Mouse (Mus musculus) limb, embryonic 10.5 days (tissue): Measurements from ENCODE around the gene B230307C23Rik. TPM values are rescaled to one million over a fixed set of nuclear protein-coding genes. Genes with fewer than 3 reads are reported as not detected.
A peak's percentile ranks its signal among the peaks of the same experiment; 100 is the strongest.
"Not testable (repeated sequence)": the region's sequence is repeated elsewhere in the genome, so short reads cannot be mapped to it uniquely, and the experiment has no call there.

Experiments used
- DNase-seq: peaks from one replicate; pipeline ENCODE4 v3.0.0-alpha.2; 2017; ENCODE audit warnings: low spot score
- H3K27ac ChIP-seq: fragments of 300-500 bp; sonication (generic); 2 replicates; pipeline ENCODE4 v1.5.1; 2016; ENCODE audit warnings: mild to moderate bottlenecking
- H3K27me3 ChIP-seq: fragments of 300-500 bp; sonication (generic); 2 replicates; pipeline ENCODE4 v1.6.1; 2016; ENCODE audit warnings: low read depth, mild to moderate bottlenecking; ENCODE audit not compliant: poor library complexity, severe bottlenecking
- H3K36me3 ChIP-seq: fragments of 300-500 bp; sonication (generic); 2 replicates; pipeline ENCODE4 v1.6.1; 2016; ENCODE audit warnings: mild to moderate bottlenecking, moderate library complexity
- H3K4me1 ChIP-seq: fragments of 300-500 bp; sonication (generic); 2 replicates; pipeline ENCODE4 v1.6.1; 2016
- H3K4me3 ChIP-seq: fragments of 300-500 bp; sonication (generic); 2 replicates; pipeline ENCODE4 v1.5.1; 2016; ENCODE audit warnings: mild to moderate bottlenecking, moderate library complexity
- H3K9me3 ChIP-seq: fragments of 300-500 bp; sonication (generic); replicated peaks from 2 replicates; pipeline ENCODE4 v1.6.1; 2016; ENCODE audit warnings: mild to moderate bottlenecking
- WGBS: fragments of 180-500 bp; shearing (Covaris S2); methylation state at CpG from one replicate; pipeline ENCODE4 v1.1.7; 2016; 5-methylcytosine and 5-hydroxymethylcytosine counted together
- polyA plus RNA-seq: library from polyadenylated mRNA; unstranded; fragments of >200 nt; fragmentation: Nextera tagmentation; extraction: Ambion mirVana; gene quantifications from 2 replicates; pipeline ENCODE4 v1.2.1, GENCODE M21; 2016

The B230307C23Rik gene
- polyA plus RNA-seq, 1 experiment from 2014 or later, result 20.0 TPM

DNA sequence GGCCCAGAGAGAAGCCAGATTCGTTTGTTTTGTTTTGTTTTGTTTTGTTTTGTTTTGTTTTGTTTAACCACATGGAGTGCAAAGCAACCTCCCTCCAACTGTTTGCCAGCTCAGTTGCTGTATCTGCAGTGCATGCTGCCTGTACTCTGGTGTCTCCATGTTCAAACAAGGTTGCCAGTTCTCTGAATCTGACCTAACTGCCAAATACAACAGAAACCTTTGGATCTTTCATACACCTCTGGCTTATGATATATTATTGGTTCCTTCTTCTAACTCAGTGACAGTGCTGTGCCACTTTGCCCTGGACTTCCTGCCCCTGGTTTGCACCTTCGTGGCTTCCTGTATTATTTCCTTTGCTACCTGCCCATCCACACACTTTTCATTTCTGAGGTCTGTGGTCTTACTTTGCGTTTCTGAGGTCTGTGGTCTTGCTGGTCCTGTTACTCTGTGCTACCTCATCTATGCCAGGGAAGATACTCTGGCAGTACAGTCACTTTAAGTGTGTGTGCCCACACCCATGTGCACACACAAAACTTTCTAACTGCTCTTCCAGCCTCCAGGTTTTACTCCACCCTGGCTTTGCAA, 33.1 kb upstream of the B230307C23Rik start:
- Histone ChIP-seq H3K9me3 (no peaks in the 10 kb centered on the region), H3K27me3 (no peaks in the 10 kb centered on the region), H3K27ac (no peak overlapping the region), H3K36me3 (no peaks in the 10 kb centered on the region), H3K4me3 (no peak overlapping the region), H3K4me1 (peaks cover 7% of the 10 kb centered on the region)
- no peak for DNase-seq
- 92% methylated on average over 3 of the region's 3 CpGs for WGBS

DNA sequence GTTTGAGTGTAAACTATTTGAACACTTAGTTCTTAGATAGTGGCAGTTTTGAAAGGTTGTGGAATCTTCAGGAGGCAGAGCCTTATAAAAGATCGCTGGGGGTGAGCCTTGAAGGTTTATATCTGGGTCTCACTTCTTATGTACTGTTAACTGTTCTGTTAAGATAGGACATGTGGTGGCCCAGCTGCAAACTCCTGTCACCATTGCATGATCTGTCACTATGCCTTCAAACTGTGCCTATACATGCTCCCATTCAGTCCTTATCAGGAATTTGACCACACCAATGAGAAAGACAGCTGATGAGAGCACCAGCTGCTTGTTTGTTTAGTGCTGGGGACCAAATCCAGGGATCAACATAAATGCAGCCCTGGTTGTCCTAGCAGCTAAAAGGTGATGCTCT, 19.8 kb upstream of the B230307C23Rik start:
- 76% methylated on average over 1 of the region's 1 CpGs for WGBS
- no peaks in the 10 kb centered on the region for H3K4me1 ChIP-seq
- H3K27me3 ChIP-seq, result no peaks in the 10 kb centered on the region
- no peak for DNase-seq
- H3K9me3 ChIP-seq, result no peaks in the 10 kb centered on the region
- H3K4me3 ChIP-seq, result no peak overlapping the region
- H3K27ac ChIP-seq, result no peak overlapping the region
- no peaks in the 10 kb centered on the region for H3K36me3 ChIP-seq

DNA sequence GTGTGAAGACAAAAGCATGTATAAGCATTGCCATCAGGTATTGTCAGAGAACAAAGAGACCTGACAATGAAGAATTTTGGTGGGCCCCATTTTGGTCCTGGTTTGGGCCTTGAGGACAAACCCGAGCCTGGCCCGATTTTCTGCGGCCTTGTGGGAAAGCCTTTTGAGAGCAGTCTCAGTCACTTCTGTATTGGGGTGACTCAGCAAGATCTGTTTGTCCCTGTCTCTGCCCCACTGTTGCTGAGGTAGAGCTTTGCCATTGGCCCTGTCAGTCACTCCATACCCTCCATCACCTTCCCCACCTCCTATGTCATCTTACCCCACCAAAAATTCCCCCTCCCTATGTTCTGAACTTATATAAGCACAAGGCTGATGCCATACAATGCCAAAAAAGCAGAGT, 19.4 kb upstream of the B230307C23Rik start:
- DNase-seq, result no peak
- no peaks in the 10 kb centered on the region for H3K27me3 ChIP-seq
- no peaks in the 10 kb centered on the region for H3K36me3 ChIP-seq
- no peak overlapping the region for H3K4me3 ChIP-seq
- H3K4me1 ChIP-seq, result no peaks in the 10 kb centered on the region
- no peaks in the 10 kb centered on the region for H3K9me3 ChIP-seq
- WGBS, result 93% methylated on average over 3 of the region's 3 CpGs
- H3K27ac ChIP-seq, result no peak overlapping the region

DNA sequence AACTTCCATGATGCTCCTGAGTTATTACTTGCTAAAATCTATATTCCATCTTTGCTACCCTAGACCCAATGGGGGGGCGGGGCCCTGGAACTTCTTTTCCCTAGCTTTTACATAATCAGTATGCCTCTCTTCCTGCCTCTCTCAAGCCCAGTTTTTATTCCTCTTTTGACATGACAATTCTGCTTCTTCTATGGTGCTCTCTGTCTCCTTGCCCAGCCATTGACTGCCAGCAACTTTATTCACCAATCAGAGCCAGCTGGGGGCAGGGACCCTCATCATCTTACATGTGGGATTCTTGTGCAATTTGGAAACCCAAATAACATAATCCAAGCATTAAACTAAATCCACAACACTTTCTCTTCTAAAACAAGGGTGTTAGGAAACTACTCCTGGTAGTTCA, 15.8 kb upstream of the B230307C23Rik start:
- no peak overlapping the region for H3K4me3 ChIP-seq
- H3K27ac ChIP-seq, result no peak overlapping the region
- DNase-seq, result no peak
- no peaks in the 10 kb centered on the region for H3K9me3 ChIP-seq
- 87% methylated on average over 1 of the region's 1 CpGs for WGBS
- H3K27me3 ChIP-seq, result no peaks in the 10 kb centered on the region
- H3K4me1 ChIP-seq, result no peaks in the 10 kb centered on the region
- H3K36me3 ChIP-seq, result no peaks in the 10 kb centered on the region

DNA sequence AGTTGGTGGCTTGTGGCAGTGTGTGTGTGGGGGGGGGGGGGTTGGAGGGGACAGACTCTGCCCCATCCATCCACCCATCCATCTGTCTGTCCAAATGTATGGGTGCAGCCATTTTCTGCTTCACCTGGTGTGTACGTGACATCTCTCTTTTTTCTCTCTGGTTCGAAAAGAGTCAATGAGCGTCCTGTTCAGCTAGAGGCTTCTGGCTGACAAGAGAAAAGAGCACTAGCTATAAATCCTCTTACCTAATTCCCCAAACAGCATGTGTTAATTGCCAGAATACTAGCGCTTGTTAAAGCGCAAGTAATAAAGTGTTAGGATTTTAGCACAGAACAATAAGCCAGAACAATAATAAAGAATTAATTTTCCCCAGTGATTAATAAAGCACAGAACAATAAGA, 12.5 kb upstream of the B230307C23Rik start:
- no peaks in the 10 kb centered on the region for H3K36me3 ChIP-seq
- WGBS, result 77% methylated on average over 5 of the region's 5 CpGs
- no peak for DNase-seq

DNA sequence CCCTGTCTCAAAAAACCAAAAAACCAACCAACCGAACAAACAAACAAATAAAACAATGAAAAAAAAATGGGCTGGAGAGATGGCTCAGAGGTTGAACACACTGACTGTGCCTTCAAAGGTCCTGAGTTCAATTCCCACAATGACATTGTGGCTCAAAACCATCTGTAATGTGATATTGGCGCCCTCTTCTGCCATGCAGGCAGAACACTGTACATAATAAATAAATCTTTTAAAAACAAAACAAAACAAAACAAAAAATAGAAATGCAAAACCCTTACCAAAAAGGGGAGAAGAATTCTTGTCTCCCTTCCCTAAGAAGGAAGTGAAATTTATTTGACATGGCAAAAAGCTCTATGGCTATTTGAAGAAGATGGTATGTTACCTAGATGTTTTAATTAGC, 5.6 kb upstream of the B230307C23Rik start:
- Histone ChIP-seq H3K4me3 (no peak overlapping the region), H3K27ac (no peak overlapping the region), H3K27me3 (no peaks in the 10 kb centered on the region), H3K4me1 (peaks cover 5% of the 10 kb centered on the region; the same call in 1 of the 2 replicates), H3K36me3 (no peaks in the 10 kb centered on the region), H3K9me3 (no peaks in the 10 kb centered on the region)
- WGBS, result 71% methylated on average over 2 of the region's 2 CpGs
- DNase-seq, result no peak

More for the DNA sequence above, 12.5 kb upstream of the B230307C23Rik start:
- Histone ChIP-seq H3K9me3 (no peaks in the 10 kb centered on the region), H3K27me3 (no peaks in the 10 kb centered on the region), H3K4me3 (no peak overlapping the region), H3K27ac (no peak overlapping the region), H3K4me1 (no peaks in the 10 kb centered on the region)

DNA sequence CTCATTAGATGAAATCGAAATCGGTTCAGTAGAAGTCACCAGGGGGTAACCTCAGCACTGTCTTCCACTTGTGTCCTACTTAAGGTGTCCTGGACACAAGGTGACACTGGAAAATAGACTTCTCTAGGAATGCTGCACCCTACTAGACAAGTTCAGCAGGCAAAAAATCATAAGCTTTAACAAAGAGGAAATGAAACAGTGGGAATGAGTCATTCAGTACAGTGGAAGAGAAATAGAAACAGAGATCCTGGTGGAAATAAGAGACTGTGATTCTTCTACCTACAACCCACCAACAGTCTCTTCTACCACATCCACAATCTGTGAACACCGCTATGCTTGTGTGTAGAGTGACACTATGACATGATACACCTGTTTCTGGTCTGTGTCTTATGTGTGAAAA, 4.6 kb upstream of the B230307C23Rik start:
- H3K27ac ChIP-seq, H3K4me3 ChIP-seq, DNase-seq, H3K36me3 ChIP-seq, H3K27me3 ChIP-seq, H3K9me3 ChIP-seq, H3K4me1 ChIP-seq: not testable (repeated sequence)
- WGBS, result 75% methylated on average over 3 of the region's 3 CpGs

DNA sequence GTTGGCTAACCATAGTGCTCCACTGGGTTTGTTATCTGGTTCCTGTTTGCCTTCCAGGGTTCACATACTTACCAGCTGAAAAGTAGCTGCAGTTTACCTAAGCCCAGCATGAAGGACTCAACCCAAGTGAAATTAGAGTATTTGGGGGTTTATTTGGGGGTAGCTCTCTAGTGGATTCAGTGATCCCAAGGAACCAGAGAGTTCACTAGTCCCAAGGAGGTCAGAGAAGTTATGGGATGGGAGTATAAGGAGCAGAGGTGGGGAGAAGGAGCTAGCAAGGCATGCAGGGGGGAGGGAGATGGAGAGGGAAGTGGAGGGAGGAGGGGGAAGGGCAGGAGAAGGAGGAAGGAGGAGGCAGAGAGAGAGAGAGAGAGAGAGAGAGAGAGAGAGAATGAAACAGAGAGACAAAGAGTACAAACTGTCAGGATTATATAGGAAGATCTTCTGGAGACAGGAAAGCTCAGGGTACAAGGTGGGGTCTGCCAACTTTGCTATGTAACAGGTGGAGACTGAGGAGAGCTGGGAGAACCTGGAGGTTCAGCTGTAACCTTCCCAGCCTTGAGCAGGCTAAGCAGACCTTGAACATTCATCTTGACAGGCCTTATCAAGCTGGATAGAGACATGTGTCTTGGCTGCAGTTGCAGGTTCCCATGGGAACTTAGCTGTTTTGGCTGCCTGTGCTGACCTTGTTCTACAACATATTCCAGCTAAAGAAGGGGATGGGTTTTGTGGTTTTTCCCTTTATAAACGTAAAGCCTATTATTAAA, 1.1 kb upstream of the B230307C23Rik start:
- Histone ChIP-seq H3K27me3 (no peaks in the 10 kb centered on the region), H3K4me3 (peak overlapping the region; percentile 61), H3K9me3 (no peaks in the 10 kb centered on the region), H3K36me3 (peaks cover 17% of the 10 kb centered on the region), H3K27ac (peak overlapping the region; percentile 79; the same call in 1 of the 2 replicates), H3K4me1 (peaks cover 13% of the 10 kb centered on the region; the same call in 1 of the 2 replicates)
- no peak for DNase-seq
- 29% methylated on average over 1 of the region's 1 CpGs for WGBS

DNA sequence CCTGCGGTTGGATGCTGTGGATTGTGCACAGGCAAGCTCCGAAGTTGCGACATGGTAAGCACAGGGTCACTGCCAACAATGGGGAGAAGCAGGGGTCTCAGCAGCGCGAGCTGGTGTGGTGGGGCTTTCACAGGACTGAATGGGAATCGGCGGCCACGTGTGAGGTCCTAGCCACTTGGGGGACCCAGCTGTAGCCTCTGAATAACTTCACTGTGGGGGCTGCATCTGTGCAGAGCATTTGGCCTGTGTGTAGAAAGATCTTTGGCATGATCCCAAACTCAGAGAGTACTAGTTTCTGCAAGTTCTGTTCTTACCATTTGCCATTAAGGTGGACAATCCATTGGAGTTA, 242 bp downstream of the B230307C23Rik start:
- WGBS, result 0% methylated on average over 8 of the region's 8 CpGs
- peaks cover 24% of the 10 kb centered on the region for H3K36me3 ChIP-seq
- H3K4me1 ChIP-seq, result peaks cover 13% of the 10 kb centered on the region; the same call in 1 of the 2 replicates
- not testable (repeated sequence) for DNase-seq, H3K27me3 ChIP-seq, H3K9me3 ChIP-seq
- peak overlapping the region; percentile 61 for H3K4me3 ChIP-seq
- H3K27ac ChIP-seq, result peak overlapping the region; percentile 79

DNA sequence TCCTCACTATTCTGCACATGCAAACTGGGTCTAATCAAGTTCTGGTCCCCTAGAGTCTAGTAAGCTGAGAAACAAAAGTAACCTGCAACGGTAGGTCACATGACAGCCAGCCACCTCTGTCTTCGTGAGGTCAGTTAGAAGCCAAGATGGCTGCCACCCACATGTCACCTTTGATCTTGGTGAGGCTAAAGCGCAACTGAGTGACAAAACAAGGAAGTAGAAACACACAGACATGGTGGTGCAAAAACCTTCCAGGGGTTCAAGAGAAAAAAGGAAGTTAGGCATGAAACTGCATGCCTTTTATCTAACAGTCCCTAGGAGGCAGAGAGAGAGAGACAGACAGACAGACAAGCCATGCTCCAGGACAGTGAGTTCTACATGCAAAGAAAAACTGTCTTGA, 25.0 kb downstream of the B230307C23Rik start:
- peaks cover 54% of the 10 kb centered on the region for H3K36me3 ChIP-seq

DNA sequence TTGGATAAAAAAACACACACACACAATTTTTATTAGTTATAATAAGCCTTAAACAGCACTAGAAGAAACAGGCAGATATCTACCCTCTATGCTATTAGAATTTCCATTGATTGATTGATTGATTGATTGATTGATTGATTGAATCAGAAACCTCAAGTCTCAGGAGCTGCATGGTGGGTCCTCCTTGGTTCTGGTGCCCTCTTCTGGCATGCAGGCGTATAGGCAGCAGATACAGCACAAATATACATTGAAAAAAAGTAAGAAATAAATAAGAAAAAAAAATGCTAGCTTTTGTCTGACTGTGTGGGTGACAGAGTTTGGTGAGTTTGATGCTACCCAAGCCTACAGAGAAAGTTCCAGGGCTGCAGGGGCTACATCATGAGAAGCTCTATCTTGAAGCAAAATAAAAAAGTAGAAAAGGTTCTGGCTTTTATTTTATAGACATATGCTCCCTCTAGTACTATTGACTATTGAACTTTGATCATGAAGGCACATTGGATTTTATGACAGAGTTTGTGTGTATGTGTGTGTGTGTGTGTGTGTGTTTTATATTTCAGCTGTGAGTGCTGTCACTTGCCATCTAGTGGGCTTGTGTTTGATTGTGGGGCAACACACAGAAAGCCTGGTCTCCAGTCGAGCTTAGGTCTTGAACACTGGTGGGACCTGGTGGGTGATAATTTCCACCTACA, 25.7 kb downstream of the B230307C23Rik start:
- WGBS, result 84% methylated on average over 2 of the region's 2 CpGs
- Histone ChIP-seq H3K27ac (no peak overlapping the region), H3K27me3 (no peaks in the 10 kb centered on the region), H3K36me3 (peaks cover 47% of the 10 kb centered on the region), H3K4me1 (no peaks in the 10 kb centered on the region), H3K4me3 (no peak overlapping the region), H3K9me3 (no peaks in the 10 kb centered on the region)
- DNase-seq, result no peak

More for the DNA sequence above, 25.0 kb downstream of the B230307C23Rik start:
- Histone ChIP-seq H3K27me3 (no peaks in the 10 kb centered on the region), H3K27ac (no peak overlapping the region), H3K4me3 (no peak overlapping the region), H3K4me1 (no peaks in the 10 kb centered on the region), H3K9me3 (no peaks in the 10 kb centered on the region)
- no peak for DNase-seq
- WGBS, result 93% methylated on average over 3 of the region's 3 CpGs

DNA sequence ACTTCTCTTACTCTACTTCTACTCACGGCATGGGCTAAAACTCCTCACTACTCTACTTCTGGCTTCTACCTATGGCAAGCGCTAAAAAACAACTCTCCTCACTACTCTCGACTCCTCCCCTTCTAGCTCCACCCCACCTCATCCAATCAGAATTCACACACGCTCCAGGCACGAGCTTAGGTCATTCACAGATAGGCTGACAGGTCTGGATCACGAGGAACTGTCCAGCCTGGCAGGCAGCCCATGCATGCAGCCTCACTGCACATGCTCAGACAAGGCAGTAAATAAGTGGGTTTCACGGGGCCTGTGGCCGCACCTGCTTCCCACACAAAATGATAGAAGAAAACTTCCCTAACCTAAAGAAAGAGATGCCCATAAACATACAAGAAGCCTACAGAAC, 29.1 kb downstream of the B230307C23Rik start:
- H3K27me3 ChIP-seq, H3K9me3 ChIP-seq, H3K27ac ChIP-seq, H3K4me3 ChIP-seq, H3K4me1 ChIP-seq, DNase-seq: not testable (repeated sequence)
- H3K36me3 ChIP-seq, result peaks cover 25% of the 10 kb centered on the region
- WGBS, result 82% methylated on average over 8 of the region's 8 CpGs

DNA sequence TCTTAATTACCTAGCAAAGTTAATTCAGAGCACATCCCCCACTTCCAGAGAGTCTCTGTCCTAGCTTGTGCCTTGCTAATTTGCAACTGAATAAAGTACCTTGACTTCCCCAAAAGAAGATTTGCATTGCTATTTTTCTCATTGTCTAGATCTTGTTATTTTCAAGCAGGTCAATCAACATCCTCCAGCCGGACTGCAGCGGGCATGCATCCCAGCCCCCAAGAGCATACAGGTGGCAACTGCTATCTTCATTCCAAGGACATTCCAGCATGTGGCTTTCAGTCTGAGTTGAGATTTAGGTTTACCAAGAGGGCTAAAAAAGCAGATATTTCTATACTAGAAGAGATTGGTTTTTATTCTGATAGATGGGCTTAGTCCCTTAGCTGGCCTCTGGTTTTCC, 37.9 kb downstream of the B230307C23Rik start:
- 95% methylated on average over 2 of the region's 2 CpGs for WGBS
- not testable (repeated sequence) for H3K27ac ChIP-seq, H3K4me3 ChIP-seq, H3K9me3 ChIP-seq, DNase-seq, H3K27me3 ChIP-seq, H3K4me1 ChIP-seq
- peaks cover 15% of the 10 kb centered on the region for H3K36me3 ChIP-seq
